In the genomic region with DNA sequence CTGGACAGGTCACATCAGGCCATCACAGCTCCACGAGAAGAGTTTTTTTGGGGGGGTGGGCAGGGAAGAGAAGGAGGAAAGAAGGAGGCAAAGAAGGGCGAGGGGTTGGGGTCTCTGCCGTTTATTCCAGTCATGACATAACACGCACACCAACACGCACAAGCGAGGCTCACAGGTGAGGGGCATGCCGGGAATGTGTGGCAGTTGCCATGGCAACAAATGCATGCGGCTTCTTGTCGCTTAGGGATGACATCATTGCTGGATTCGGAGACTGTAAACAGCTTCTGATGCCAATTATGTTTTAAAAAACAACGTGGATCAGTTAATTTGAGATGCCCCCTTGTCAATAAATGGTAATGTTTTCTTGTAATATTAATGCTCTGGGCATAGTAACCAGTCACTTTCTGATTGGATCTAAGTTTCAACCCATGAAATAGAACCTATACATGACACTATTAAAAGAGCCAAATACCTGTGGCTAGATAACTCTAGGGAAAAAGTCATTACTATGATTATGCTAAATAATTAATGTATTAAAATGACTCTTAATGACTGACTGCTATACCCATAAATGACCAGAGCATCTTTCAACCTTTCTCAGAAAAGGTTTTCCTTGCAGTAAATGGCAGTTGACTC, we compare ENCODE assay signal across 10 mouse cellular contexts. TPM values are rescaled to one million over a fixed set of nuclear protein-coding genes. Genes with fewer than 3 reads are reported as not detected.
DNase-seq lines count a peak whose midpoint lies in the region; ATAC-seq lines count a peak whose summit lies in the region.
"Had no signal": no experiment of that assay in that cellular context is flagged by ENCODE, and none has a peak within 500 bp of the region (broad histone marks: within the 10 kb centered on the region; RNA-seq: fewer than 3 reads in every experiment).

No protein-coding gene starts in this region.

- no peaks in the 10 kb centered on the region for H3K9me3 ChIP-seq in neural tube, embryonic 14.5 days (ENCODE audit: control insufficient read depth, low read length)
- no peaks in the 10 kb centered on the region for H3K9me3 ChIP-seq in heart, embryonic 12.5 days (replicated peaks)

- H3K36me3 ChIP-seq in neural tube, embryonic 14.5 days (ENCODE audit: control insufficient read depth, insufficient read depth, low read length), result no peaks in the 10 kb centered on the region
- no peaks in the 10 kb centered on the region for H3K36me3 ChIP-seq in heart, embryonic 12.5 days

- 0 out of 2 replicates have a peak overlapping the region, but pooled peaks have one; percentile 12 for H3K4me2 ChIP-seq in neural tube, embryonic 14.5 days (ENCODE audit: low read depth, low read length)
- H3K4me2 ChIP-seq in heart, embryonic 12.5 days, result no peak overlapping the region

- 60% methylated on average over 11 of the region's 11 CpGs for WGBS in neural tube, embryonic 14.5 days
- WGBS in heart, embryonic 12.5 days, result 73% methylated on average over 11 of the region's 11 CpGs

- no peak overlapping the region for H3K4me3 ChIP-seq in neural tube, embryonic 14.5 days (ENCODE audit: low read depth, low read length)
- H3K4me3 ChIP-seq in heart, embryonic 12.5 days, result no peak overlapping the region

- no peaks in the 10 kb centered on the region for H3K27me3 ChIP-seq in neural tube, embryonic 14.5 days (ENCODE audit: control insufficient read depth, insufficient read depth, low read length)
- H3K27me3 ChIP-seq in heart, embryonic 12.5 days (replicated peaks), result 0 out of 2 replicates have a peak, but pooled peaks cover 4% of the 10 kb centered on the region

- H3K9ac ChIP-seq in neural tube, embryonic 14.5 days (replicated peaks; ENCODE audit: low read depth, low read length), result no peak overlapping the region
- no peak overlapping the region for H3K9ac ChIP-seq in heart, embryonic 12.5 days

- no peak overlapping the region for H3K27ac ChIP-seq in neural tube, embryonic 14.5 days (ENCODE audit: low read depth, low read length)
- H3K27ac ChIP-seq in heart, embryonic 12.5 days (ENCODE audit: poor library complexity, severe bottlenecking), result no peak overlapping the region
- H3K27ac ChIP-seq: kidney, postnatal 0 days had no signal

- no peaks in the 10 kb centered on the region for H3K4me1 ChIP-seq in neural tube, embryonic 14.5 days (ENCODE audit: control insufficient read depth, insufficient read depth, low read length)
- H3K4me1 ChIP-seq in heart, embryonic 12.5 days (replicated peaks), result no peaks in the 10 kb centered on the region; the same call in 1 of the 2 replicates

- DNase-seq in embryo, embryonic 10 days (ENCODE audit: low spot score), result peak; percentile 10
- no peak for DNase-seq in embryo, embryonic 10.5 days (ENCODE audit: low spot score)
- DNase-seq in cerebellum, postnatal 25 days, result peak; percentile 56 to 70
- peak; percentile 51 for DNase-seq in layer of hippocampus, adult 9-10 months (ENCODE audit: low spot score)
- DNase-seq in adrenal gland, adult 8-10 months, result no peak

- peak; percentile 80 for ATAC-seq in neural tube, embryonic 14.5 days (ENCODE audit: low read depth)
- no peak for ATAC-seq in megakaryocyte progenitor cell, adult 5-6 weeks (replicated peaks; ENCODE audit: poor library complexity)
- ATAC-seq in heart, embryonic 12.5 days (ENCODE audit: insufficient number of reproducible peaks, low FRiP score), result no peak

RNA-seq across cellular contexts. Expression of a gene that starts 4.0 kb away (rescaled TPM):
- not detected in 2 replicates for polyA plus RNA-seq in neural tube, embryonic 14.5 days (2014; fragmentation: Nextera tagmentation; extraction: Ambion mirVana)
- total RNA-seq in megakaryocyte progenitor cell, adult 5-6 weeks (2015), result not detected in 2 replicates
- total RNA-seq in megakaryocyte progenitor cell, adult 5-6 weeks (2017), result not detected in 2 replicates
- not detected for total RNA-seq in adrenal gland, adult 8-10 months (2022)
- polyA plus RNA-seq in heart, embryonic 12.5 days (2016; fragmentation: Nextera tagmentation; extraction: Ambion mirVana), result not detected in 2 replicates
- polyA plus RNA-seq: kidney, postnatal 0 days; stomach, embryonic 16.5 days had no signal

Comparison
In these comparisons a context has a peak if more than half of its experiments do, and no peak if none do; other contexts are left out.
1. DNase-seq: peak in embryo, embryonic 10 days (single experiment), cerebellum, postnatal 25 days (2 of 2) and layer of hippocampus, adult 9-10 months (single experiment); none in embryo, embryonic 10.5 days (single experiment) and adrenal gland, adult 8-10 months (single experiment).